Mouse (Mus musculus) left cerebral cortex, postnatal 36 days (tissue): Measurements from ENCODE around the gene Rps6kl1. TPM values are rescaled to one million over a fixed set of nuclear protein-coding genes. Genes with fewer than 3 reads are reported as not detected.

Source experiments
- DNase-seq, 2 experiments: peaks; one replicate each; pipeline ENCODE4 v3.0.0; 2021 to 2022; ENCODE audit warnings: low spot score in 2 of 2, mixed read lengths in 1 of 2
- intact Hi-C: fragments of 180-260 bp; cut with DNase I; formaldehyde crosslinking; loops from one replicate; pipeline ENCODE4 v1.15.1; 2025
- total RNA-seq, 2 experiments: library from RNA; stranded (reverse); gene quantifications; 2 replicates each; pipeline ENCODE4 v1.2.3; 2021

The Rps6kl1 gene
- 10 to 100 TPM; 35.8 to 39.1 TPM for total RNA-seq

DNA sequence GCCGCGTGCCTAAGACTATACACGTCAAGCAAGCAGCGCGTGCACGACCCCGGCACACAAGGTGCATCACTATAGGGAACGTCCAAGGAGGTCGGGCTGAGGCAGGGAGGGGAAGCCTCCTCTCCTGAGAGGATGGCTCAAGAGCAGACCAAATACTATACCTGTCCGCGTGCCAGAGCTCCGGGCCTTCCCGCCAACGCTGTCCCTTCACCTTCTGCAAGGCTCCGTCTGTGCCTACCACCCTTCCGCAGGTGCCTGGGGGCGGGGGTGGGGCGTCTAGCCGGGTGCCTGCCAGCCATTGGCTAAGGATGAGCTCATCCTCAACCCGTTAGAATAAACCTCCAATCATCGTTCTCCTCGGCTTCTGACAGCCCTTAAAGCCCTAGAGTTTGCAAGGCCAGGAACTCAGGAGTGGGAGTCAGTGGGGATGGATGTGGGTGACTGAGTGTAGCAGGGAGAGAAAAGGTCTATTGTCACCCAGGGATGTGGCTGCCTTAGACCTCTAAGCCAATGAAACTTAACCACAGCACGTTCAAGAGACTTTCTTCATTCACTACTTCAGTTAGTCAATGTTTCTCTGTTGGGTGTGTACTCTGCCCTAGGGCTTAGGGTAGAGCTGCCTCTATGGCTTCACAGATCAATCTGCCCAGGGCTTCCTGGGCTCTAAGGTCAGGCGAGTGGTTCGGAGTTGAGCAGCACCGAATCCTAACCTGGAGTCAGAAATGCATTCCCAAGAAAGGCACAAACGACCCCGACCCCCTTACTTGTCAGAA is at the start of gene Rps6kl1:
Gene Rps6kl1 (minus strand): TSS at position 263 of the 773 bp plus-strand sequence.
- intact Hi-C loops, result no loop called here
- DNase-seq, result peak; percentile 79 to 84

DNA sequence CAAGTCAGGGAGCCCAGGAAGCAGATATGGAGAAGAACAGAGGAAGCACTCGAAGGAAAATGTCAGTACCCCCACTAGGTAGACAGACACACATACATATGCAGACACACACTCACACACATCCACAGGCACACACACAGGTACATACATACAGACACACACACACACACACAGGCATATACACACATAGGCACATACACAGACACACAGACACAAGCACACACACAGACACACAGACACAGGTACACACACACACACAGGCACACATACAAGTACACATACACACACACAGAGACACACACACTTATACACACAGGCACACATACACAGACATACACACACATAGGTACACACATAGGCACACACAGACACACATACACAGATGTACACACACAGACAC is 48.9 kb upstream of the Rps6kl1 start:
- intact Hi-C loops, result no loop called here
- DNase-seq, result no peak

DNA sequence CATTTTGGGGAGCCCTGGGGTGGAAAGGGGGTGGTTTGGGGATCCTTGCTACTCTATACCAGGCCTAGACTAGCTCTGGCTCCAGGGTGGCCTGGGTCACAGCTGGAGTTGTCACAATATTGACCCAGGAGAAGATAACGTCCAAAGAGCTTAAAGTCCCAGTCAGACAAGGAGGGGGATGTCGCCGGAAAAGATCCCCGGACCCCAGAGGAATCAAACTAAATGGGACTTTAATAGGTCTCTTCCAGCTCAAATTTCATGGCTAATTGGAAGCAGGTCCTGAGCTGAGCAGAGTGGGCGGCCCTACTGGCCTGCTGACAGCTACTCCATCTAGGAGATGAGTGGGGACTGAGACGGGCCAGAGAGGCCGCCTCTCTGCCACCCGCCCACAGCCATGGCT is 46.9 kb upstream of the Rps6kl1 start:
- intact Hi-C loops, result no loop called here
- DNase-seq, result no peak

DNA sequence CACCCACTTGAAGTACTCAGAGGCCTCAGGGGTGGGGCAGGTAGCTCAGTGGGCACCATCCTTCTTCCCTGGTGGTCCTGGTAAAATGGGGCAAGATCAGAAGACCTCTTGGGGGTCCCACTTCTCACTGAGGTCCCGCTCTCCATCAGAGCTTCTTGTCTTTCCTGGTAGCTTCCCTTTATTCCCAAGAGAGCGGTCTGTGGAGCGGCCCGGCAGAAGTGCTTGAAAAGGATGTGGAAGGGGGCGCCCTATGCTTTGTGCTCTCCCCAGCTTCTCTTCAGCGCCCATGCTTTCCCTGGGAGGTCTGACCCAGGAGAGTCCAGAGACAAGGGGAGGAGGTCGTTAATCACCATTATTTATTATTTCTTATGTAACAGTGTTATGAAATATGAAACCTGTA is 46.3 kb upstream of the Rps6kl1 start:
- intact Hi-C loops, result no loop called here

DNA sequence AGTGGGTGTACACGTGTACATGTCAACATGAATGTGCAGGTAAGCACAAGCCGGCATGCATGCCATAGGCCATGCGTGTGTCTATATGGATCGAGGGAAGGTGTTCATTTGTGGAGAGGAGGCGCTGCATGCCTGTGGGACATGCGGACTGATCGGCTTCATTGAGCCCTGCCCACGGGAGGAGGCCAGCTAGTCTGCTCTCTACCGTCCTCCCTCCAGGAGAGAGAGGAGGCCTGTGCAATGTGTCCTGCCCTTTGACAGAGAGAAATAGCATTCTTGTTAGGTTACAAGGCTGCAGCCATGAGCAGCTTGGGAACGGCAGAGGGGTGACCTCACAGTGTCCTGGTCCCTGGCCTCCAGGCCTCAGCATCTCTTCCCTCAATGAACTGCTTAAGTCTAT is 45.1 kb upstream of the Rps6kl1 start:
- DNase-seq, result no peak
- intact Hi-C loops, result no loop called here

More for the DNA sequence above, 46.3 kb upstream of the Rps6kl1 start:
- no peak for DNase-seq

DNA sequence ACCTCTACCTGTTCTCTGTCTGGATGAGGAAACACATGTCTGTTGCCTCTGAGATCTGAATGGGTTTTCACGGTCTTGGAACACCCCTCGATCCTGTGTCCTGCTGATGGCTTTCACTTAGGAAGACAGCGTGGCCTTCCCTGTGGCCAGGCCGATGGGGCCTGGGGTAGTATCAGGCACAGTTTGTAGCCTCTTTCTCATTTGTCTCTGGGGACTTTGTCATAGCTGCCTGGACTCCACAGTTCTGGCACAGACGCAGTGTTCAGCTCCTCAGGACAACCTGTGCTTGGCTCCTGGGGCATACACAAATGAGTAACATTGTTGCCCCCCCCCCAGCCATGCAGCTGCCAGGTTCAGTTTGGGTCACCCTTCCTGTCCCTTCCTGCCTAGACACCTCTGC is 44.0 kb upstream of the Rps6kl1 start:
- no peak for DNase-seq
- intact Hi-C loops, result no loop called here

DNA sequence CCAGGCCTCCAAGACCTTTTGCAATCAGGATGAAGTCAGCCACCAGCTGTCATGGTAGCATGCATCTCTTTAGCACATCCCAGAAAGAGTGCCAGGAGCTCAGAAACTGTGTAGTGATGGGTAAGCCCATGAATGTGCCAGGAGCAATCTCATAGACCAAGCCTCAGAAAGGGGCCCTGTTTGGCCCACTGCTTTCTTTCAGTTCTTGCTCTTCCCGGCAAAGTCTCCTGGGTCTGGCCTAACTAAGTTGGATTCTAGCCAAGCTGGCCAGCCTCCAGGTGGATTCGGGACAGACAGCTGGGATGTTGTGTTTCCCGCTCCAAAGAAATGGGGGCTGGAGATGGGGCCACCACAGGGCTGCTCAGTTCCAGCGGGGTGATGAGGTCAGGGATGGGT is 43.6 kb upstream of the Rps6kl1 start:
- DNase-seq, result peak in 1 of 2 experiments; percentile 36

DNA sequence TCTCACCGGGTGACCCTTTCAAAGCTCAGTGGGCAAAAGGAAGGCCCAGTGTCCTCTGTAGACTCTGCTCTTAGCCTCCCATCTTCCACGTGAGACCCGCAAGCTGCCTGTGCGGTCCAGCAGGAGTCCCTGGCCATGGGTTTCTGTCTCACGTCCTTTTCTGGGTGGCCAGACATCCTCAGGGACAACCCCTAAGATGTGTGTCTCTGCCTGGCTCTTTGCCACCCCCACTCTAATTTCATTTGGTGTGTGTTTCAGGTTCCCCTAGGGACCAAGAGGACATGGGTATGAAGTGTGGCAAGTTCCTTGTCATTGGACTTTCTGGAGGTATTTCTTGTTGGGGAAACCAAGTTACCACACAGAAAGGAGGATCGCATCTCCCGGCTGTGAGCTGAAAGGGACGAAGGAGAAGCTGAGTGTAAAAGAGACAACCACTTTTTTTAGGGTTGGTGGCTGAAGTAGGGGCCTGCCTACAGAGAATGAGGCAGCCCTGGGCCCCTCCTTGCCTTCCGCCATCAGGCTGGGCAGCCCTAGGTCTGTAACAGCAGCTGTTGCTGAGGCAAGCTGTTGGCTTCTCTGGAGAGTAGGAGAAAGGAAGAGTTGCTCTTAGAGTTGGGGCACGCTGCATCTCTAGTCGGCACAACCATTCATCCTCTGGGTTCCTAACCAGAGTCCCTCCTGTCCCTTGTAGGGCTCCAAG is 43.0 kb upstream of the Rps6kl1 start:
- DNase-seq, result no peak
- intact Hi-C loops, result no loop called here

More for the DNA sequence above, 43.6 kb upstream of the Rps6kl1 start:
- intact Hi-C loops, result no loop called here

DNA sequence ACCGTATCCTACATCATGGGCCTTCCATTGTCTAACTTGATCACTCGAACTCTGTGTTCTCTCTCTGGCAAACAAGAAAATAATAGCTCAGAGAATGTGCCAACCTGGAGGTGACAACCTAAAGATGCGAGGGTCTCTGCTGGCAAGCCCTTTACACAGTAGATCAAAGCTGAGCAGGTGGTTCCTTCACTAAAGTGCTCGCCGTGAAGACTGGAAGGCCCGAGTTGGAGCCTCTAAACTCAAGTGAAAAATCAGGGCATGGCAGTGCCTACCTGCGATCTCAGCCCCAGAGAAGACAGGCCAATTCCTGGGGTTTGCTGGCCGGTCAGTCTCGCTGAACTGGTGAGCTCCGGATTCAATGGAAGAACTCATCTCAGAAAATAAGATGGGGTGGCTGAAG is 42.1 kb upstream of the Rps6kl1 start:
- intact Hi-C loops, result no loop called here
- no peak for DNase-seq

DNA sequence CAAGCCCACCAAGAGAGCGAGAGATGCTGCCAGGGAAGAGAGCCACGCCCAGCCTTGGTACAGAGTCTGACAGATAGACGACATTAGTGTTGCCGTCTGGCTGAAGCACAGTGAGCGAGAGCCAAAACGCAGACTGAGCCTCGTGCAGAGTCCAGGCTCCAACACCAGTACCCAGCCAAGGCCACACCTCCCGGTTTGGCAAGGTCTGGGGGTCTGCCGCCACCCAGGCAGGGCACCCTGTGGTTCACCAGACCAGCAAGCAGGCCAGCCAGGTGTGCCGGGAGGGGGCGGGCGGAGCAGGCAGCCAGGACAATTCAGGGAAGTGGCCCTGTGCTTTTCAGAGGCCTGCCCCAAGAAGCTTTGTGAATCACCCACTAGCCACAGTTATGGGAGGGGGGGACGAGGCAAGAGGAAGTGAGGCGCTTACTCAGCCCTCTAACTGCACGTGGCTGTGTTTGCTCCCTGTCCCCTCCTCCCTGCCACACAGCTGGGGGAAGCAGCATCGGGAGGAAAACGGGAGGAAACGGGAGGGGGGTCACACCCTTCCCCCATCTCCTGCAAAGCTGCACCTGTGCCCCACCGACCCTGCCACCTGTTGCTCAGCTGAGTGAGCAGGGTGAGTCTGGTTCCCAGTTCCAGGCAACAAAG is 41.5 kb upstream of the Rps6kl1 start:
- no peak for DNase-seq
- intact Hi-C loops, result no loop called here

DNA sequence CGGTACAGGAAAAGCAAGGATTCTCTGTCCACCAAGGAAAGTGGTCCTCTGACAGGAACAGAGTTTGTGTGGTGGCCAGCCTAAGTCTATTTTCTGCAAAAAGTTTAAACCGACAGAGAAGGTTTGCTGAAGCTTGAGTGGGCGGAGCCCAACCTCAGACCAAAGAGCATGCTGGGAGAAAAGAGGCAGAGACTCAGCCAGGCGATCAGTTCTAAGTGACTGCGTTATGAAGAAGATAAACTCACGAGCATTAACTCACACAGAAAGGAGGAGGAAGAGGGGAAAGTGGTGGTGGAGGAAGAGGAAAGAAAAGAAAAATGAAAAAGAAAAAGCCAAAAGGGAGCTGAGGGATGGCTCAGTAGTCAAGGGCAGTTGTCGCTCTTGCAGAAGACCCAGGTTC is 39.2 kb upstream of the Rps6kl1 start:
- intact Hi-C loops, result no loop called here

DNA sequence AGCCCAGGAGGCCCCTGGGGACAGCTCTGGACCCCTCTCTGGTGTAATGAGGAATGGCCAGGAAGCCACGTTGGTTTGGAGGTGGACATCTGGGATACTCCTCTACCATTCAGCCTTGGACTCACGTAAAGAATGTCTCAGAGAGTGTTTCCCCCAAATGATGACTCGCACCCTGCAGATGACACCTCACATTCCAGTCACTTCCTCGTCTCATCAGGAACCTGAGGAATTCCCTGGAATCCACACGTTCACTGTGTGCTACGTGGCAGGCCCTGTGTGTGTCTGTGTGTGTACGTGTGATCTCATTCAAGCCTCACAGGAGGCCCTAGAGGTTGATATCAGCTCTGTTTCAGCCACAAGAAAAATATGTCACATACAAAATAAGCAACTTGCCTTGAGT is 35.3 kb upstream of the Rps6kl1 start:
- intact Hi-C loops, result no loop called here
- DNase-seq, result no peak

More for the DNA sequence above, 39.2 kb upstream of the Rps6kl1 start:
- no peak for DNase-seq

DNA sequence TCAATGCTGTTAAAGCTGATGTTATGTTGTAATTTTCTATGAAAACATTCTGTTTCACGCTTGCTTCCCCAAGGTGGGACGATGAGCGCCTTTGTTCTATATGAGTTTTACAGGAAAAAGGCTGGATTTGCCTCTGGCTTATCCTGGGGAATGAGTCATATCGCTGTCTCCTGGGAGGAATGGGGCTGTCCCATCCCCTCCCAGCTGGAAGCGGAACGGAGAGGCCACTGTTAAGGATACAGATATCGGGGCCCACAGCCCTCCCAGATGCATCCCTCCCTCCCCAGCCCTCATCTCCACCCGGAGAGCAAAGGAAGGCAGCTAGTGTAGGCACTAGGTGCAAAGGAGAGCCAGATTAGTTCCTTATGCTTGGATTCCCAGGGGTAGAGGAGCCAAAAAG is 34.7 kb upstream of the Rps6kl1 start:
- intact Hi-C loops, result no loop called here

DNA sequence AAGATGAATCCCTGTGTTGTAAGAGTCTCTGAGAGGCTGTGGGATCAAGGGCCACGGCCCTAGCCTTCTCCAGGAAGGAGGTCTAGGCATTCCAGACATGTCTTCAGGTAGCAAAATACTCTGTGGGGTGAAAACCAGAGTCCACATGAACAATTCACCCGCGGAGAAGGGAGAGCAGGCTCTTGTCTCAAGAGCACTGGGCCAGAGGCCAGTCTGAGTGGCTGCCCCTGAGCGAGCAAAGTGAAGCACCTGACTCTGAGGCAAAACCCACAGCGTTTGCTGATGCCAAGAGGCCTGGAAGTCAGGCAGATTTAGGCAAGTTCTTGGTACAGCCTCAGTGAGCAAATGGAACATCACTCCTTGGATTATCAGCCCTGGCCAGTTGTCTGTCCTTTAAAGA is 33.1 kb upstream of the Rps6kl1 start:
- no peak for DNase-seq
- intact Hi-C loops, result no loop called here

More for the DNA sequence above, 34.7 kb upstream of the Rps6kl1 start:
- no peak for DNase-seq

DNA sequence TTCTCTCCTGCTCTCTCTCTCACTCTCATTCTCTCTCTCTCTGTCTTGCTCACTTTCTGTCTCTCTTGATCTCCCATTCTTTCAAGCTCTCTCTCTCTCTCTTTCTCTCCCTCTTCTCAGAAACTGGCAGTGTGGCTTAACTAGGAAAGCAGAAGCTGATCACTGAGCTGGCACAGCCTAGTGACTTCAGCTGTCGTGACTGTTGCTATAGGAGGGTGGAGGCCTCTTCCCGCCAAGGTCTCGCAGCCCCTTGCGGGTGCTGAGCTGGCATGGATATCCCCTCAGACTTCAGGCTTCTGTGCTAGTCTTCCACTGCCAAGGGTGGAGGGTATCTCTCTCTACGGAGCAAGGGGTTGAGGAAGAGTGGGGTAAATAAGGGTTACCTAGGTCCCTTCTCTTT is 31.8 kb upstream of the Rps6kl1 start:
- DNase-seq, result no peak
- intact Hi-C loops, result no loop called here

DNA sequence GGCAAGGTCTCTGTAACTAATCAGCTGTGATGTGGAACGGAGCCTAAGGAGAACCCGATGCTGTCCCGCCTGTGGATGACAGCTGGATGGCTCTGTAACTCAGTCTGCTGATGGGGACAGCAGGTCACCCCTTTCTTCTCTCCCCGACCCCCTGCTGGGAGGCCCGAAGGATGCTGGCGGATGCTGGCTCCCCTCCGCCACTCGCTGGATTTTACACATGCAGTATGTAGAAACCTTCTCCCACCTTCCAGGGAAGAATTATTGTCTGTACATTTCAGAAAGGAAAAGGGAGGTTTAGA is 31.2 kb upstream of the Rps6kl1 start:
- intact Hi-C loops, result no loop called here
- DNase-seq, result no peak

DNA sequence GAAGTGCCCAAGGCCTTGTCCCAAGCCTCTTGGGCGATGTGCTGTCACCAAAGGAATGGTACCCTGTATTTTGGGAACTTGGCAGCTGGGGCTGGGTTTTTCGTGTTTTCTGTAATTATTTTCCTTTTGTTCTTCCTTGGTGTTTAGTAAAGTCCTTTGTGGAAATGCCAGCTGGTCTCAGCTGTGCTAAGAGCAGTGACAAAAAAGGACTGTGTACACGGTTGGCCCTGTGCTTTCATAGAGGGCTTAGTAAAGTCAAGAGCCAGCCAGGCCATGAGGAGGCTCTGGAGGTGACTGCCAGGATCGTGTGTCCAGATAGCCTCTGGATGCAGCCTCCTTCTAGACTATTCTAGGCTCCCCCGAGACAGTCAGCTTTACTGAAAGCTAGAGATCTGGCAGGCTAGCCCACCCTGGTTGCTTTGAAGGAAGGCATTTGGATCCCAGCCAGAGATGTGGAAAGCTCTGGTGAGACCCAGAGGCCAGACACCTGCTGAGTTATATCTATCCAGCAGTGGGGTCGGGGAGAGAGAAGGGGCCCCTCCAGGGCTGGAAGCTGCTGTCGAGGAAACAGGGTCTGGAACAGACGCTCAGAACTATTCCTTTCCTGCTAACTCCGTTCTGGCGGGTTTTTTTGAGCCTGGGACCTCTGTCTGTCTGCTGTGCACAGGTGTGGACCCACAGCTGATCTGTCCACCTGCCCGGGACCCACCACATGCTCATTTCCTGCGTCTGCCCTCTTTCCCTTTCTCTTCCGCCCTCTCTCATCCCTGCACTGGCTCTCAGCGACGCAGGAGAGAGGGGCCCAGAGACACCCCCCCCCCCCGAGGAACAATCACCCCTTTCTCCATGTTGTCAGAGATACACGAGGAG is 30.6 kb upstream of the Rps6kl1 start:
- intact Hi-C loops, result no loop called here
- no peak for DNase-seq

DNA sequence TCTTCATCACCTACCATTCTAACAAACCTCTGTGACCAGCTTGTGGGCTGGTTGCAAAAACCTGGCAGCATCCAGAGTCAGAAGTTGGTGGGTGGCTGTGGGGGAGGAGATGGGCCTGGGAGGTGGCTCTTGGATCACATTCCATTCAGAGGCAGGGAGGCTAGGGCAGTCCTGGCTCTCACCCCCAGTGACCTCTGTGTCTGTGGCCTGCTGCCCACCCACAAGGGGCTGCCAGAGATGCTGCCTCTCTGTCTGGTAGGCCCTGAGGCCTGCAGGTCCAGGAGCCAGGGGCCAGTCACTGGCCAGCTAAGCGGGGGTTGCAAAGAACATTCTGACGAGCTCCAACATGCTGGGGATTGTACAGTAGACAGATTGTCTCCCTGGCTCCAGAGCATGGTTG is 27.2 kb upstream of the Rps6kl1 start:
- intact Hi-C loops, result no loop called here
- no peak for DNase-seq

DNA sequence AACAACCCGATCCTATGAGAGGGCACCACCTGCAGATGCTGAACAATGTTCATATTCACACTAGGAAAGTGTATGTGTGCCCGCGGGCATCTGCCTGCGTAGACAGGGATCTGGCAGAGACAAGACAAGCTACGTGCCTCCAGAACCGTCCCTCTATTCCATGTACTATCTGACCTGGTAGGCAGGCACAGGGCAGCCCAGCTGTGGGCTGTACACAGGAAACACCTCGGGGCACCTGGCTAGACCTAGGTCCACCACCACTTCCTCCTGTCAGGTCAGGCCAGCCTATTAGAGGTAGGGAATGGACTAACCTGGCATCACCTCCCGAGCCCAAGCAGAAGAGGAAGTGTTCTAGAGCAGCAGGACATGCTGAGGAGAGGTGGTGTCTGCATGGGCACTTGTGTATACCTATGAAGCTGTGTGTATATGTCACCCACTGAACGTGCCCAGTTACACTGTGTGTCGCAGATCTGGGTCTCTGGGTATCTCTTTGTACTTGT is 26.7 kb upstream of the Rps6kl1 start, which contains the start of gene Pgf:
Gene Pgf (minus strand): TSS at position 51 of the 500 bp plus-strand sequence.
- DNase-seq, result no peak
- intact Hi-C loops, result no loop called here
